Comparison of ENCODE assay signal across 18 mouse cellular contexts in the genomic region with DNA sequence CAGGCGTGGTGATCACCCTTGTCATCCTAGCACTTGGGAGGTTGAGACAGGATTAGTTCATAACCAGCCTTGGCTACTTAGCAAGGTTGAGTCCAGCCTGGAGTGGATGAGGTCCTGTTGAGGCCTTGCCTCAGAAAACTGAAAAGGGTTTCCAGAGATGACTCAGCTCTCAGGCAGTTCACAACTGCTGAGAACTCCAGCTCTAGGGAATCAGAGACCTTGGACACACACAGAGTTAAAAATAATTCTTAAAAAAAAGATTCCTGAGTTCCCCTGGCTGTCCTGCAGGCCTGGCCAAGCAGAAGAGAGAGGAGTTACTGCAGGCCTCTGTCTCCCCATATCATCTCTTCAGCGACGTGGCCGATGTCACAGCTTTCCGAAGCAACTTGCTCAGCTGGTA. TPM values are rescaled to one million over a fixed set of nuclear protein-coding genes. Genes with fewer than 3 reads are reported as not detected.
DNase-seq lines count a peak whose midpoint lies in the region; ATAC-seq and TF ChIP-seq lines count a peak whose summit lies in the region.
"Had no signal": no experiment of that assay in that cellular context is flagged by ENCODE, and none has a peak within 500 bp of the region (broad histone marks: within the 10 kb centered on the region; RNA-seq: fewer than 3 reads in every experiment).

No protein-coding gene starts in this region.

- peaks cover 3% of the 10 kb centered on the region for H3K4me1 ChIP-seq in testis, adult 2 months (ENCODE audit: control insufficient read depth, insufficient read depth, low read length)
- peaks cover 4% of the 10 kb centered on the region; the same call in 1 of the 2 replicates for H3K4me1 ChIP-seq in embryonic fibroblast, embryonic 13.5 days (ENCODE audit: control insufficient read depth, insufficient read depth, low read length)
- H3K4me1 ChIP-seq in hindbrain, postnatal 0 days (ENCODE audit: insufficient read depth, low read length): no peaks in the 10 kb centered on the region
- H3K4me1 ChIP-seq: forebrain, embryonic 15.5 days; heart, embryonic 13.5 days had no signal

- H3K27ac ChIP-seq in testis, adult 2 months (ENCODE audit: control insufficient read depth, insufficient read depth, low read depth, low read length): peak overlapping the region; percentile 14
- peak overlapping the region; percentile 2 for H3K27ac ChIP-seq in embryonic fibroblast, embryonic 13.5 days (ENCODE audit: insufficient read depth, low read length)
- no peak overlapping the region for H3K27ac ChIP-seq in hindbrain, postnatal 0 days
- H3K27ac ChIP-seq: embryonic facial prominence, embryonic 15.5 days; forebrain, embryonic 15.5 days; heart, adult 2 months; heart, embryonic 13.5 days had no signal

- H3K27me3 ChIP-seq in testis, adult 2 months (ENCODE audit: control insufficient read depth, insufficient read depth, low read length): no peaks in the 10 kb centered on the region
- H3K27me3 ChIP-seq in hindbrain, postnatal 0 days (ENCODE audit: insufficient read depth, low read length): no peaks in the 10 kb centered on the region

- no peak overlapping the region for H3K4me2 ChIP-seq in hindbrain, postnatal 0 days (ENCODE audit: low read depth, low read length)
- H3K4me2 ChIP-seq: embryonic facial prominence, embryonic 15.5 days; forebrain, embryonic 15.5 days; heart, embryonic 13.5 days had no signal

- TF ChIP-seq POLR2A in testis, adult 2 months (IDR thresholded peaks at IDR 0.05; ENCODE audit: control insufficient read depth, low read depth, low read length): no peak
- no peak for TF ChIP-seq POLR2A in embryonic fibroblast, embryonic 13.5 days (IDR thresholded peaks at IDR 0.05; ENCODE audit: low read depth, low read length)

- no peak overlapping the region for H3K9ac ChIP-seq in hindbrain, postnatal 0 days (replicated peaks; ENCODE audit: low read length)
- H3K9ac ChIP-seq: embryonic facial prominence, embryonic 15.5 days; forebrain, embryonic 15.5 days; heart, embryonic 13.5 days had no signal

- H3K36me3 ChIP-seq in testis, adult 2 months (ENCODE audit: control insufficient read depth, insufficient read depth, low read length): no peaks in the 10 kb centered on the region
- H3K36me3 ChIP-seq in hindbrain, postnatal 0 days (ENCODE audit: insufficient read depth, low read length): no peaks in the 10 kb centered on the region

- TF ChIP-seq CTCF in testis, adult 2 months (IDR thresholded peaks at IDR 0.05; ENCODE audit: control insufficient read depth, insufficient read depth, insufficient replicate concordance, low read depth, low read length): no peak
- no peak for TF ChIP-seq CTCF in embryonic fibroblast, embryonic 13.5 days (IDR thresholded peaks at IDR 0.05; ENCODE audit: borderline replicate concordance, insufficient read depth, low read length)
- TF ChIP-seq CTCF in hindbrain, postnatal 0 days (IDR thresholded peaks at IDR 0.05; ENCODE audit: low read depth): no peak

- no peaks in the 10 kb centered on the region for H3K9me3 ChIP-seq in hindbrain, postnatal 0 days (ENCODE audit: low read length)
- H3K9me3 ChIP-seq: embryonic facial prominence, embryonic 15.5 days; forebrain, embryonic 15.5 days; heart, embryonic 13.5 days had no signal

- DNase-seq in adrenal gland, postnatal 14 days: peak; percentile 24
- no peak for DNase-seq in adrenal gland, postnatal 25 days
- DNase-seq in testis, postnatal 14 days (ENCODE audit: low spot score): no peak
- no peak for DNase-seq in hindbrain, postnatal 0 days (ENCODE audit: low spot score)
- no peak for DNase-seq in kidney, postnatal 4 days
- DNase-seq: cerebellum, adult 18-20 months; cerebellum, adult 9-11 months; cerebellum, postnatal 36 days; gastrocnemius, postnatal 14 days; heart, adult 2 months; heart, postnatal 36 days; kidney, adult 11 months had no signal

- WGBS in hindbrain, postnatal 0 days: 87% methylated on average over 5 of the region's 5 CpGs

- H3K4me3 ChIP-seq in testis, adult 2 months (ENCODE audit: control insufficient read depth, low read depth, low read length): no peak overlapping the region
- no peak overlapping the region for H3K4me3 ChIP-seq in embryonic fibroblast, embryonic 13.5 days (ENCODE audit: insufficient read depth, low read length)
- H3K4me3 ChIP-seq in hindbrain, postnatal 0 days (ENCODE audit: low read length): no peak overlapping the region
- H3K4me3 ChIP-seq: embryonic facial prominence, embryonic 15.5 days; forebrain, embryonic 15.5 days; heart, adult 2 months; heart, embryonic 13.5 days had no signal

- ATAC-seq in hindbrain, postnatal 0 days: no peak
- ATAC-seq: forebrain, embryonic 15.5 days; hindbrain, embryonic 16.5 days had no signal

RNA-seq across cellular contexts. Expression of a gene that starts 6.2 kb away (rescaled TPM):
- 6.1 and 7.0 TPM in 2 replicates for total RNA-seq in adrenal gland, postnatal 14 days (2021)
- 2.7 and 3.6 TPM in 2 replicates for total RNA-seq in adrenal gland, postnatal 25 days (2021)
- 2.0 and 3.5 TPM in 2 replicates for polyA plus RNA-seq in testis, adult 2 months (2012; rRNA removed)
- 0.39 TPM in 1 of 2 replicates, not detected in the other for polyA plus RNA-seq in embryonic fibroblast, embryonic 13.5 days (2011; ENCODE audit: insufficient read length, low read depth, missing spikeins)
- 4.1 and 4.9 TPM in 2 replicates for total RNA-seq in hindbrain, postnatal 0 days (2014; rRNA removed)
- polyA plus RNA-seq in hindbrain, postnatal 0 days (2015; fragmentation: Nextera tagmentation; extraction: Ambion mirVana): 1.6 and 2.0 TPM in 2 replicates

RNA-seq across cellular contexts. Expression of a gene that starts 7.8 kb away (rescaled TPM):
- total RNA-seq in adrenal gland, postnatal 14 days (2021): 2.5 and 6.4 TPM in 2 replicates
- 3.9 and 9.0 TPM in 2 replicates for total RNA-seq in adrenal gland, postnatal 25 days (2021)
- 5.7 and 6.2 TPM in 2 replicates for polyA plus RNA-seq in testis, adult 2 months (2012; rRNA removed)
- polyA plus RNA-seq in embryonic fibroblast, embryonic 13.5 days (2011; ENCODE audit: insufficient read length, low read depth, missing spikeins): 4.7 and 9.2 TPM in 2 replicates
- 4.8 and 12.5 TPM in 2 replicates for total RNA-seq in hindbrain, postnatal 0 days (2014; rRNA removed)
- 5.6 and 6.6 TPM in 2 replicates for polyA plus RNA-seq in hindbrain, postnatal 0 days (2015; fragmentation: Nextera tagmentation; extraction: Ambion mirVana)

RNA-seq across cellular contexts. Expression of a gene that starts 7.8 kb away (rescaled TPM):
- 18.9 and 22.0 TPM in 2 replicates for total RNA-seq in adrenal gland, postnatal 14 days (2021)
- total RNA-seq in adrenal gland, postnatal 25 days (2021): 18.1 and 25.1 TPM in 2 replicates
- polyA plus RNA-seq in testis, adult 2 months (2012; rRNA removed): 30.9 and 35.0 TPM in 2 replicates
- 18.4 and 18.6 TPM in 2 replicates for polyA plus RNA-seq in embryonic fibroblast, embryonic 13.5 days (2011; ENCODE audit: insufficient read length, low read depth, missing spikeins)
- 40.0 and 43.2 TPM in 2 replicates for total RNA-seq in hindbrain, postnatal 0 days (2014; rRNA removed)
- 21.4 and 22.7 TPM in 2 replicates for polyA plus RNA-seq in hindbrain, postnatal 0 days (2015; fragmentation: Nextera tagmentation; extraction: Ambion mirVana)
